Mouse (Mus musculus) limb, embryonic 11.5 days (tissue): ENCODE data around the gene 4933415F23Rik. TPM values are rescaled to one million over a fixed set of nuclear protein-coding genes. Genes with fewer than 3 reads are reported as not detected.

Experiments
- ATAC-seq: fragments of 200-750 bp; cut with Nextera tagmentation; 2 replicates; pipeline ENCODE4 v1.8.0; 2017; ENCODE audit warnings: low read depth; ENCODE audit not compliant: insufficient number of reproducible peaks, low FRiP score, low TSS enrichment
- DNase-seq: peaks from one replicate; pipeline ENCODE4 v3.0.0-alpha.2; 2015; ENCODE audit warnings: low spot score
- H3K27ac ChIP-seq: fragments of 300-500 bp; sonication (generic); replicated peaks from 2 replicates; pipeline ENCODE4 v1.5.1; 2014; ENCODE audit warnings: low read depth, mild to moderate bottlenecking, low read length
- H3K27me3 ChIP-seq: fragments of 300-500 bp; sonication (generic); 2 replicates; pipeline ENCODE4 v1.6.1; 2014; ENCODE audit warnings: mild to moderate bottlenecking, low read length, mixed read lengths; ENCODE audit not compliant: control insufficient read depth, insufficient read depth
- H3K36me3 ChIP-seq: fragments of 300-500 bp; sonication (generic); 2 replicates; pipeline ENCODE4 v1.6.1; 2014; ENCODE audit warnings: mild to moderate bottlenecking, low read length, moderate library complexity, mixed read lengths; ENCODE audit not compliant: control insufficient read depth, insufficient read depth
- H3K4me1 ChIP-seq: fragments of 300-500 bp; sonication (generic); 2 replicates; pipeline ENCODE4 v1.6.1; 2014; ENCODE audit warnings: low read length, mixed read lengths; ENCODE audit not compliant: control insufficient read depth, insufficient read depth
- H3K4me2 ChIP-seq: fragments of 300-500 bp; sonication (generic); 2 replicates; pipeline ENCODE4 v1.6.1; 2014; ENCODE audit warnings: low read depth, mild to moderate bottlenecking, moderate library complexity; ENCODE audit not compliant: severe bottlenecking
- H3K4me3 ChIP-seq: fragments of 300-500 bp; sonication (generic); 2 replicates; pipeline ENCODE4 v1.5.1; 2014; ENCODE audit warnings: low read depth, low read length
- H3K9ac ChIP-seq: fragments of 300-500 bp; sonication (generic); 2 replicates; pipeline ENCODE4 v1.6.1; 2014; ENCODE audit warnings: mild to moderate bottlenecking, low read length
- H3K9me3 ChIP-seq: fragments of 300-500 bp; sonication (generic); 2 replicates; pipeline ENCODE4 v1.6.1; 2016; ENCODE audit warnings: low read length; ENCODE audit not compliant: control insufficient read depth
- WGBS: fragments of 180-500 bp; shearing (Covaris S2); extraction: QIAGEN DNeasy Blood & Tissue Kit; methylation state at CpG from one replicate; pipeline ENCODE4 v1.1.7; 2014; 5-methylcytosine and 5-hydroxymethylcytosine counted together
- polyA plus RNA-seq: library from polyadenylated mRNA; unstranded; fragments of >200 nt; fragmentation: Nextera tagmentation; extraction: Ambion mirVana; gene quantifications from 2 replicates; pipeline ENCODE4 v1.2.1, GENCODE M21; 2014

The 4933415F23Rik gene
- polyA plus RNA-seq, 1 experiment from 2014 or later: not detected

DNA sequence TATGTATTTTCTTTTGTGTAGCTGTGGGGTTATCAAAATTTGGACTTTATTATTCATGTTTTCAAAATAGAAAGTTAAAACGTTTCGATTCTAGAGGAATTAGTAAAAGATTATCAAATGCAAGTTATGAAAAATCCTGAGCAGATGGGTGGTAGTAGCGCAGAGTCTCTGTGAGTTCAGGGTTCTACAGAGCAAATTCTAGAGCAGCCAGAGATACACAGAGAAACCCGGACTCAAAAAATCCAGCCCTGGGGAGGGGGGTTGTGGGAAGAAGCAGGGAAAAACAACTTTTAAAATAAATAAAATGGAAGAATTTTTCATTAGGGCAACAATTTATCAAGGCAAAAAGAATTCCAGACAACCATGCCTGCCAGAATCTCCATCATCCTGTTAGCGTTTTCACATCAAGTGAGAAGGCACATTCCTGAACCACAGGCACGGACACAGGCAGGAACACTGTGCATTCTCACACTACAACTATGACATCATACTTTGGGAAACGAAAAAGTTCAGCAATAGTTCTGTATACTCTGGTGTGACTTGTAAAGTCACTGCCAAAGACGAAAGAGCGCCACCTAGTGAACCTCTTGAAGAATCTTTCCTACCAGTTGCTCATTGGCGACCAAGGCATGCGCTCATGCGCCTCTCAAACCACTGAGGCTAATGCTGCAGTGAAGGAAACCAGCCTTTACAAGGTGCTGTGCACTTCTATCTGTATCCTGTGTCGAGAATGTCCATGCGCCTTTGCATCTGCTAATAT lies 40.3 kb downstream of the 4933415F23Rik start:
- H3K4me3 ChIP-seq: no peak overlapping the region
- no peaks in the 10 kb centered on the region for H3K36me3 ChIP-seq
- H3K4me1 ChIP-seq: no peaks in the 10 kb centered on the region
- H3K27ac ChIP-seq: no peak overlapping the region
- H3K27me3 ChIP-seq: no peaks in the 10 kb centered on the region
- H3K9ac ChIP-seq: no peak overlapping the region
- peak; percentile 92 for ATAC-seq
- no peak overlapping the region for H3K4me2 ChIP-seq
- H3K9me3 ChIP-seq: no peaks in the 10 kb centered on the region
- 32% methylated on average over 14 of the region's 14 CpGs for WGBS
- peak; percentile 59 for DNase-seq

DNA sequence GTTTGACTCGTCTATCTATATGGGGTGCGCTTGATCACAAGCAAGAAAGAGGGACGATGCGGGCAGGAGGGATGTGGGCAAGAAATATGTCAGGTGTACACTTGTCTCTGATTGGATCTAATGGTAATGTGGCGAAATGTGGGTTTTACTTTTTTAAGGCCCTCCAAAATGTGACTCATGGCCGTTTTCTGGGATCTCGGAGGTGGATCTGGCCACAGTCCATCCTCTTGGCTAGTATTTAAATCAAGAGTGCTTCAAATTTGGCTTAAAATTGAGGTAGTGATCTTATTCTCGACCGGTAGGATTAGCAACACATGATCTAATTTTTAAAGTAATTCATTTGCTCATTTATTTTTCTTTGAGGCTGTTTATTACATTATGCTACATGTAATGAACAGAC lies 42.0 kb downstream of the 4933415F23Rik start:
- H3K27ac ChIP-seq: no peak overlapping the region
- no peak overlapping the region for H3K9ac ChIP-seq
- no peaks in the 10 kb centered on the region for H3K9me3 ChIP-seq
- no peak for ATAC-seq
- H3K4me1 ChIP-seq: no peaks in the 10 kb centered on the region
- no peak overlapping the region for H3K4me2 ChIP-seq
- 88% methylated on average over 9 of the region's 9 CpGs for WGBS
- H3K27me3 ChIP-seq: no peaks in the 10 kb centered on the region
- DNase-seq: no peak
- H3K36me3 ChIP-seq: no peaks in the 10 kb centered on the region
- no peak overlapping the region for H3K4me3 ChIP-seq
